Mouse (Mus musculus): ENCODE data around the gene Scrn3. TPM values are rescaled to one million over a fixed set of nuclear protein-coding genes. Genes with fewer than 3 reads are reported as not detected.

Gene Scrn3
- polyA plus RNA-seq, 1 experiment from 2014 or later: 7.1 TPM

GRCm38 (mm10) chr2:73278869-73279268 lies 33.5 kb upstream of the Scrn3 start:
- peak overlapping the region; percentile 12; the same call in 1 of the 2 replicates for H3K4me2 ChIP-seq (ENCODE audit: low read depth, low read length)
- H3K4me1 ChIP-seq (ENCODE audit: control insufficient read depth, insufficient read depth, low read length): peaks cover 6% of the 10 kb centered on the region
- no peak; the same call in 1 of the 2 replicates for ATAC-seq (ENCODE audit: low read depth)
- H3K27ac ChIP-seq (ENCODE audit: low read depth, low read length): no peak overlapping the region
- H3K4me3 ChIP-seq (ENCODE audit: low read depth, low read length): no peak overlapping the region; the same call in 1 of the 2 replicates
- H3K27me3 ChIP-seq (ENCODE audit: control insufficient read depth, insufficient read depth, low read length): peaks cover 21% of the 10 kb centered on the region
- 0 out of 2 replicates have a peak overlapping the region, but pooled peaks have one; percentile 8 for H3K9ac ChIP-seq (replicated peaks; ENCODE audit: low read depth, low read length)
- WGBS: under 1% methylated on average over 17 of the region's 17 CpGs
- H3K9me3 ChIP-seq (ENCODE audit: control insufficient read depth, low read length): no peaks in the 10 kb centered on the region
- no peaks in the 10 kb centered on the region for H3K36me3 ChIP-seq (ENCODE audit: control insufficient read depth, insufficient read depth, low read length)

- H3K27ac ChIP-seq (ENCODE audit: low read depth, low read length): no peak overlapping the region
- H3K4me2 ChIP-seq (ENCODE audit: low read depth, low read length): peak overlapping the region; percentile 12; the same call in 1 of the 2 replicates
- ATAC-seq (ENCODE audit: low read depth): peak; percentile 56; the same call in 1 of the 2 replicates
- H3K36me3 ChIP-seq (ENCODE audit: control insufficient read depth, insufficient read depth, low read length): no peaks in the 10 kb centered on the region
- peaks cover 21% of the 10 kb centered on the region for H3K27me3 ChIP-seq (ENCODE audit: control insufficient read depth, insufficient read depth, low read length)
- H3K9ac ChIP-seq (replicated peaks; ENCODE audit: low read depth, low read length): 0 out of 2 replicates have a peak overlapping the region, but pooled peaks have one; percentile 8
- under 1% methylated on average over 29 of the region's 31 CpGs for WGBS
- peaks cover under 1% of the 10 kb centered on the region; the same call in 1 of the 2 replicates for H3K4me1 ChIP-seq (ENCODE audit: control insufficient read depth, insufficient read depth, low read length)
- no peaks in the 10 kb centered on the region for H3K9me3 ChIP-seq (ENCODE audit: control insufficient read depth, low read length)
- no peak overlapping the region; the same call in 1 of the 2 replicates for H3K4me3 ChIP-seq (ENCODE audit: low read depth, low read length)
Observed at GRCm38 (mm10) chr2:73279271-73280038, 32.9 kb upstream of the Scrn3 start.

GRCm38 (mm10) chr2:73280356-73281047 lies 31.9 kb upstream of the Scrn3 start:
- Histone ChIP-seq H3K27me3 (ENCODE audit: control insufficient read depth, insufficient read depth, low read length) (peaks cover 21% of the 10 kb centered on the region), H3K9me3 (ENCODE audit: control insufficient read depth, low read length) (no peaks in the 10 kb centered on the region), H3K4me2 (ENCODE audit: low read depth, low read length) (0 out of 2 replicates have a peak overlapping the region, but pooled peaks have one; percentile 2), H3K4me1 (ENCODE audit: control insufficient read depth, insufficient read depth, low read length) (no peaks in the 10 kb centered on the region), H3K27ac (ENCODE audit: low read depth, low read length) (no peak overlapping the region), H3K36me3 (ENCODE audit: control insufficient read depth, insufficient read depth, low read length) (no peaks in the 10 kb centered on the region), H3K4me3 (ENCODE audit: low read depth, low read length) (no peak overlapping the region), H3K9ac (replicated peaks; ENCODE audit: low read depth, low read length) (no peak overlapping the region)
- ATAC-seq (ENCODE audit: low read depth): no peak
- 3% methylated on average over 33 of the region's 33 CpGs for WGBS

- H3K9me3 ChIP-seq (ENCODE audit: control insufficient read depth, low read length): no peaks in the 10 kb centered on the region
- H3K4me3 ChIP-seq (ENCODE audit: low read depth, low read length): no peak overlapping the region
- no peaks in the 10 kb centered on the region for H3K4me1 ChIP-seq (ENCODE audit: control insufficient read depth, insufficient read depth, low read length)
- 15% methylated on average over 22 of the region's 22 CpGs for WGBS
- no peak overlapping the region for H3K27ac ChIP-seq (ENCODE audit: low read depth, low read length)
- H3K9ac ChIP-seq (replicated peaks; ENCODE audit: low read depth, low read length): no peak overlapping the region
- ATAC-seq (ENCODE audit: low read depth): no peak
- H3K4me2 ChIP-seq (ENCODE audit: low read depth, low read length): 0 out of 2 replicates have a peak overlapping the region, but pooled peaks have one; percentile 2
- H3K27me3 ChIP-seq (ENCODE audit: control insufficient read depth, insufficient read depth, low read length): peaks cover 20% of the 10 kb centered on the region
- H3K36me3 ChIP-seq (ENCODE audit: control insufficient read depth, insufficient read depth, low read length): no peaks in the 10 kb centered on the region
Observed at GRCm38 (mm10) chr2:73281048-73281661, 31.2 kb upstream of the Scrn3 start.

GRCm38 (mm10) chr2:73281707-73282106 lies 30.7 kb upstream of the Scrn3 start:
- H3K27me3 ChIP-seq (ENCODE audit: control insufficient read depth, insufficient read depth, low read length): peaks cover 17% of the 10 kb centered on the region
- no peak overlapping the region for H3K4me2 ChIP-seq (ENCODE audit: low read depth, low read length)
- no peaks in the 10 kb centered on the region for H3K36me3 ChIP-seq (ENCODE audit: control insufficient read depth, insufficient read depth, low read length)
- no peaks in the 10 kb centered on the region for H3K9me3 ChIP-seq (ENCODE audit: control insufficient read depth, low read length)
- 9% methylated on average over 7 of the region's 7 CpGs for WGBS
- no peak overlapping the region for H3K9ac ChIP-seq (replicated peaks; ENCODE audit: low read depth, low read length)
- no peaks in the 10 kb centered on the region for H3K4me1 ChIP-seq (ENCODE audit: control insufficient read depth, insufficient read depth, low read length)
- no peak overlapping the region for H3K4me3 ChIP-seq (ENCODE audit: low read depth, low read length)
- H3K27ac ChIP-seq (ENCODE audit: low read depth, low read length): no peak overlapping the region
- no peak for ATAC-seq (ENCODE audit: low read depth)

GRCm38 (mm10) chr2:73285630-73286029 lies 26.8 kb upstream of the Scrn3 start:
- no peaks in the 10 kb centered on the region for H3K4me1 ChIP-seq (ENCODE audit: control insufficient read depth, insufficient read depth, low read length)
- no peak overlapping the region for H3K27ac ChIP-seq (ENCODE audit: low read depth, low read length)
- peaks cover 10% of the 10 kb centered on the region for H3K27me3 ChIP-seq (ENCODE audit: control insufficient read depth, insufficient read depth, low read length)
- 6% methylated on average over 2 of the region's 2 CpGs for WGBS
- H3K9ac ChIP-seq (replicated peaks; ENCODE audit: low read depth, low read length): no peak overlapping the region
- H3K36me3 ChIP-seq (ENCODE audit: control insufficient read depth, insufficient read depth, low read length): peaks cover 11% of the 10 kb centered on the region; the same call in 1 of the 2 replicates
- H3K9me3 ChIP-seq (ENCODE audit: control insufficient read depth, low read length): no peaks in the 10 kb centered on the region
- ATAC-seq (ENCODE audit: low read depth): no peak
- H3K4me2 ChIP-seq (ENCODE audit: low read depth, low read length): no peak overlapping the region
- H3K4me3 ChIP-seq (ENCODE audit: low read depth, low read length): no peak overlapping the region

- H3K4me2 ChIP-seq (ENCODE audit: low read depth, low read length): no peak overlapping the region
- no peaks in the 10 kb centered on the region for H3K9me3 ChIP-seq (ENCODE audit: control insufficient read depth, low read length)
- H3K27me3 ChIP-seq (ENCODE audit: control insufficient read depth, insufficient read depth, low read length): no peaks in the 10 kb centered on the region
- no peak overlapping the region for H3K4me3 ChIP-seq (ENCODE audit: low read depth, low read length)
- H3K4me1 ChIP-seq (ENCODE audit: control insufficient read depth, insufficient read depth, low read length): no peaks in the 10 kb centered on the region
- H3K27ac ChIP-seq (ENCODE audit: low read depth, low read length): no peak overlapping the region
- H3K9ac ChIP-seq (replicated peaks; ENCODE audit: low read depth, low read length): no peak overlapping the region
- H3K36me3 ChIP-seq (ENCODE audit: control insufficient read depth, insufficient read depth, low read length): peaks cover 12% of the 10 kb centered on the region; the same call in 1 of the 2 replicates
- no peak for ATAC-seq (ENCODE audit: low read depth)
- WGBS: 89% methylated on average over 4 of the region's 4 CpGs
Observed at GRCm38 (mm10) chr2:73291130-73291529, 21.3 kb upstream of the Scrn3 start.

DNA sequence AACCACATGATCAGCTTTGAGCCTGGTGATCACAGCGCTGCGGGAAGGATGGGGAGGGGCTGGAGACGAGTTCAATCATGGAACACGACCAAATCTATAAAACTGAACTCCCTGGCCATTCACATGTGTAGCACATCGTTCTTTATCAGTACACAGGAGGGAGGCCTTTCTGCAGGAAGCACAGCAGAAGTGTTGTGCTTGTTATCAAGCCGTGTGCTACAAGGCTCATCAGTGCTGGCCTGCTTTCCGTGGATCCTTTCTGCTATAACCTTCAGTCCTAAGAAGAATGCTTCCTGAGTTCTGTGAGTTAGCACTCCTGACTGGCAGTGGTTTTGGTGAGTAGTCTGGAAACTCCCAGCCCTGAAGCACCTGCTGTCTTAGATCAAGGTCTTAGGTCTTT lies 17.4 kb upstream of the Scrn3 start:
- ATAC-seq (ENCODE audit: low read depth): no peak
- H3K9ac ChIP-seq (replicated peaks; ENCODE audit: low read depth, low read length): no peak overlapping the region

More for the DNA sequence above, 17.4 kb upstream of the Scrn3 start:
- Histone ChIP-seq H3K36me3 (ENCODE audit: control insufficient read depth, insufficient read depth, low read length) (peaks cover 6% of the 10 kb centered on the region; the same call in 1 of the 2 replicates), H3K4me2 (ENCODE audit: low read depth, low read length) (no peak overlapping the region), H3K4me3 (ENCODE audit: low read depth, low read length) (no peak overlapping the region), H3K9me3 (ENCODE audit: control insufficient read depth, low read length) (no peaks in the 10 kb centered on the region), H3K4me1 (ENCODE audit: control insufficient read depth, insufficient read depth, low read length) (no peaks in the 10 kb centered on the region), H3K27ac (ENCODE audit: low read depth, low read length) (no peak overlapping the region), H3K27me3 (ENCODE audit: control insufficient read depth, insufficient read depth, low read length) (no peaks in the 10 kb centered on the region)
- WGBS: 82% methylated on average over 7 of the region's 7 CpGs
